Comparison of ENCODE assay signal across 28 mouse cellular contexts in genomic region chr16:38905911-38906310, GRCm38 (mm10). TPM values are rescaled to one million over a fixed set of nuclear protein-coding genes. Genes with fewer than 3 reads are reported as not detected.
DNase-seq lines count a peak whose midpoint lies in the region; ATAC-seq and TF ChIP-seq lines count a peak whose summit lies in the region.
"Had no signal": no experiment of that assay in that cellular context is flagged by ENCODE, and none has a peak within 500 bp of the region (broad histone marks: within the 10 kb centered on the region; RNA-seq: fewer than 3 reads in every experiment).

No protein-coding gene starts in this region.

- no peak overlapping the region for H3K4me2 ChIP-seq in forebrain, embryonic 14.5 days (ENCODE audit: low read length)
- no peak overlapping the region for H3K4me2 ChIP-seq in forebrain, postnatal 0 days (ENCODE audit: low read depth)
- no peak overlapping the region for H3K4me2 ChIP-seq in midbrain, embryonic 11.5 days
- H3K4me2 ChIP-seq in midbrain, embryonic 15.5 days: no peak overlapping the region
- H3K4me2 ChIP-seq: forebrain, embryonic 13.5 days; intestine, embryonic 15.5 days; limb, embryonic 13.5 days; liver, embryonic 11.5 days; lung, embryonic 15.5 days; midbrain, embryonic 12.5 days had no signal

- H3K27ac ChIP-seq in forebrain, embryonic 14.5 days (ENCODE audit: low read depth, low read length): no peak overlapping the region
- H3K27ac ChIP-seq in forebrain, postnatal 0 days (ENCODE audit: low read depth, low read length): no peak overlapping the region
- no peak overlapping the region for H3K27ac ChIP-seq in midbrain, embryonic 11.5 days (ENCODE audit: low read depth, low read length)
- H3K27ac ChIP-seq in midbrain, embryonic 15.5 days: no peak overlapping the region
- H3K27ac ChIP-seq: forebrain, embryonic 13.5 days; hindbrain, embryonic 10.5 days; intestine, embryonic 15.5 days; limb, embryonic 13.5 days; lung, embryonic 15.5 days; midbrain, embryonic 12.5 days had no signal

- WGBS in forebrain, embryonic 14.5 days: 38% methylated on average over 10 of the region's 10 CpGs
- WGBS in forebrain, postnatal 0 days: 40% methylated on average over 10 of the region's 10 CpGs
- WGBS in midbrain, embryonic 11.5 days: 80% methylated on average over 10 of the region's 10 CpGs
- WGBS in midbrain, embryonic 15.5 days: 63% methylated on average over 10 of the region's 10 CpGs

- H3K9ac ChIP-seq in forebrain, embryonic 14.5 days (ENCODE audit: low read length): no peak overlapping the region
- no peak overlapping the region for H3K9ac ChIP-seq in forebrain, postnatal 0 days
- H3K9ac ChIP-seq in midbrain, embryonic 11.5 days (ENCODE audit: low read length): no peak overlapping the region
- H3K9ac ChIP-seq in midbrain, embryonic 15.5 days: no peak overlapping the region
- H3K9ac ChIP-seq: forebrain, embryonic 13.5 days; intestine, embryonic 15.5 days; limb, embryonic 13.5 days; lung, embryonic 15.5 days; midbrain, embryonic 12.5 days had no signal

- H3K4me1 ChIP-seq in forebrain, embryonic 14.5 days (ENCODE audit: control insufficient read depth, insufficient read depth, low read length): peaks cover 3% of the 10 kb centered on the region; the same call in 1 of the 2 replicates
- no peaks in the 10 kb centered on the region; the same call in 1 of the 2 replicates for H3K4me1 ChIP-seq in forebrain, postnatal 0 days (ENCODE audit: insufficient read depth)
- H3K4me1 ChIP-seq in midbrain, embryonic 11.5 days (ENCODE audit: control insufficient read depth, insufficient read depth, low read length): peaks cover 3% of the 10 kb centered on the region; the same call in 1 of the 2 replicates
- peaks cover 10% of the 10 kb centered on the region for H3K4me1 ChIP-seq in midbrain, embryonic 15.5 days
- H3K4me1 ChIP-seq: lung, embryonic 15.5 days had no signal

- no peaks in the 10 kb centered on the region for H3K9me3 ChIP-seq in forebrain, embryonic 14.5 days (replicated peaks; ENCODE audit: control insufficient read depth, low read length)
- no peaks in the 10 kb centered on the region for H3K9me3 ChIP-seq in forebrain, postnatal 0 days (ENCODE audit: low read length)
- no peaks in the 10 kb centered on the region for H3K9me3 ChIP-seq in midbrain, embryonic 11.5 days (ENCODE audit: control insufficient read depth, low read length)
- no peaks in the 10 kb centered on the region for H3K9me3 ChIP-seq in midbrain, embryonic 15.5 days
- H3K9me3 ChIP-seq: forebrain, embryonic 13.5 days; hindbrain, embryonic 10.5 days; intestine, embryonic 15.5 days; limb, embryonic 13.5 days; lung, embryonic 15.5 days; midbrain, embryonic 12.5 days had no signal

- no peak for TF ChIP-seq CTCF in forebrain, postnatal 0 days (IDR thresholded peaks at IDR 0.05; ENCODE audit: low read depth)
- TF ChIP-seq CTCF in brain, embryonic 14.5 days (IDR thresholded peaks at IDR 0.05; ENCODE audit: borderline replicate concordance, extremely low read depth, insufficient read depth, insufficient read length): no peak

- no peak for TF ChIP-seq POLR2A in brain, embryonic 14.5 days (IDR thresholded peaks at IDR 0.05; ENCODE audit: borderline replicate concordance, extremely low read depth, insufficient read depth, insufficient read length, poor library complexity, severe bottlenecking)

- no peaks in the 10 kb centered on the region for H3K36me3 ChIP-seq in forebrain, embryonic 14.5 days (ENCODE audit: control insufficient read depth, insufficient read depth, low read length)
- no peaks in the 10 kb centered on the region for H3K36me3 ChIP-seq in forebrain, postnatal 0 days (ENCODE audit: insufficient read depth)
- no peaks in the 10 kb centered on the region for H3K36me3 ChIP-seq in midbrain, embryonic 11.5 days (ENCODE audit: control insufficient read depth, insufficient read depth, low read length)
- no peaks in the 10 kb centered on the region for H3K36me3 ChIP-seq in midbrain, embryonic 15.5 days (replicated peaks)
- H3K36me3 ChIP-seq: hindbrain, embryonic 10.5 days; intestine, embryonic 15.5 days; limb, embryonic 13.5 days; lung, embryonic 15.5 days; midbrain, embryonic 12.5 days had no signal

- H3K27me3 ChIP-seq in forebrain, embryonic 14.5 days (replicated peaks; ENCODE audit: control insufficient read depth, insufficient read depth, low read length): no peaks in the 10 kb centered on the region
- H3K27me3 ChIP-seq in forebrain, postnatal 0 days (ENCODE audit: insufficient read depth, low read length): no peaks in the 10 kb centered on the region; the same call in 1 of the 2 replicates
- peaks cover 3% of the 10 kb centered on the region; the same call in 1 of the 2 replicates for H3K27me3 ChIP-seq in midbrain, embryonic 11.5 days (ENCODE audit: control insufficient read depth, insufficient read depth, low read length)
- peaks cover 9% of the 10 kb centered on the region; the same call in 1 of the 2 replicates for H3K27me3 ChIP-seq in midbrain, embryonic 15.5 days (replicated peaks)

- H3K4me3 ChIP-seq in forebrain, embryonic 14.5 days (ENCODE audit: low read depth, low read length): no peak overlapping the region
- no peak overlapping the region for H3K4me3 ChIP-seq in forebrain, postnatal 0 days (ENCODE audit: low read depth, low read length)
- H3K4me3 ChIP-seq in midbrain, embryonic 11.5 days (ENCODE audit: low read depth, low read length): no peak overlapping the region
- no peak overlapping the region for H3K4me3 ChIP-seq in midbrain, embryonic 15.5 days
- H3K4me3 ChIP-seq: forebrain, embryonic 13.5 days; hindbrain, embryonic 10.5 days; intestine, embryonic 15.5 days; limb, embryonic 13.5 days; lung, embryonic 15.5 days; midbrain, embryonic 12.5 days had no signal

- 0 out of 2 replicates have a peak, but pooled peaks have one; percentile 16 for ATAC-seq in forebrain, embryonic 14.5 days
- no peak for ATAC-seq in forebrain, postnatal 0 days
- no peak for ATAC-seq in midbrain, embryonic 11.5 days (ENCODE audit: low FRiP score)
- ATAC-seq in midbrain, embryonic 15.5 days (replicated peaks): no peak
- ATAC-seq: forebrain, embryonic 13.5 days; hindbrain, embryonic 16.5 days; intestine, embryonic 15.5 days had no signal

- DNase-seq in forebrain, embryonic 14.5 days (ENCODE audit: low spot score): peak; percentile 42
- no peak for DNase-seq in forebrain, postnatal 0 days
- peak; percentile 10 for DNase-seq in midbrain, embryonic 11.5 days (ENCODE audit: low spot score, missing footprints)
- DNase-seq in brain, embryonic 14.5 days (ENCODE audit: low read depth): peak; percentile 72
- DNase-seq in retina, postnatal 7 days (ENCODE audit: low read depth, low spot score): peak; percentile 32
- DNase-seq in frontal cortex, postnatal 25 days (ENCODE audit: low spot score in 2 of 2): no peak
- DNase-seq: adrenal gland, postnatal 14 days; cerebellum, adult 18-20 months; cerebellum, postnatal 36 days; heart, postnatal 14 days; kidney, adult 8-10 months; kidney, postnatal 10 days; layer of hippocampus, adult 9-11 months; lung, postnatal 36 days; spleen, adult 18-20 months; thymus, adult 2 months; thymus, postnatal 36 days had no signal

RNA-seq across cellular contexts. Expression of gene Igsf11, which starts 13.4 kb away (rescaled TPM):
- polyA plus RNA-seq in forebrain, embryonic 14.5 days (2014; fragmentation: Nextera tagmentation; extraction: Ambion mirVana): 1.7 and 2.0 TPM in 2 replicates
- 10.8 and 12.2 TPM in 2 replicates for total RNA-seq in forebrain, postnatal 0 days (2014; rRNA removed)
- polyA plus RNA-seq in forebrain, postnatal 0 days (2015; fragmentation: Nextera tagmentation; extraction: Ambion mirVana): 1.8 and 2.6 TPM in 2 replicates
- polyA plus RNA-seq in midbrain, embryonic 11.5 days (2014; fragmentation: Nextera tagmentation; extraction: Ambion mirVana): 2.0 and 2.1 TPM in 2 replicates
- 1.8 and 2.4 TPM in 2 replicates for polyA plus RNA-seq in midbrain, embryonic 15.5 days (2015; fragmentation: Nextera tagmentation; extraction: Ambion mirVana)
- 6.4 and 8.1 TPM in 2 replicates for polyA plus RNA-seq in brain, embryonic 14.5 days (2012; rRNA removed)
- total RNA-seq: megakaryocyte, adult 5-6 weeks; MEL had no signal

Comparison
In these comparisons a context has a peak if more than half of its experiments do, and no peak if none do; other contexts are left out.
1. DNase-seq: peak in forebrain, embryonic 14.5 days (single experiment), midbrain, embryonic 11.5 days (single experiment), brain, embryonic 14.5 days (single experiment) and retina, postnatal 7 days (single experiment); none in forebrain, postnatal 0 days (single experiment) and frontal cortex, postnatal 25 days (0 of 2).